Mouse (Mus musculus): ENCODE data around the gene Ankrd63. TPM values are rescaled to one million over a fixed set of nuclear protein-coding genes. Genes with fewer than 3 reads are reported as not detected.

Gene Ankrd63
- polyA plus RNA-seq, 1 experiment = not detected

GRCm38 (mm10) chr2:118685088-118685487 is 18.7 kb downstream of the Ankrd63 start:
- Histone ChIP-seq H3K4me3 (ENCODE audit: insufficient read depth, low read depth, low read length) (no peak overlapping the region), H3K4me1 (ENCODE audit: control insufficient read depth, insufficient read depth, low read length) (peaks cover 11% of the 10 kb centered on the region; the same call in 1 of the 2 replicates), H3K27ac (ENCODE audit: insufficient read depth, low read depth, low read length) (no peak overlapping the region)
- TF ChIP-seq CTCF (IDR thresholded peaks at IDR 0.05; ENCODE audit: insufficient read depth, low read depth, low read length) = no peak
- no peak for TF ChIP-seq POLR2A (IDR thresholded peaks at IDR 0.05; ENCODE audit: insufficient read depth, low read depth, low read length)
- WGBS = 59% methylated on average over 4 of the region's 4 CpGs

DNA sequence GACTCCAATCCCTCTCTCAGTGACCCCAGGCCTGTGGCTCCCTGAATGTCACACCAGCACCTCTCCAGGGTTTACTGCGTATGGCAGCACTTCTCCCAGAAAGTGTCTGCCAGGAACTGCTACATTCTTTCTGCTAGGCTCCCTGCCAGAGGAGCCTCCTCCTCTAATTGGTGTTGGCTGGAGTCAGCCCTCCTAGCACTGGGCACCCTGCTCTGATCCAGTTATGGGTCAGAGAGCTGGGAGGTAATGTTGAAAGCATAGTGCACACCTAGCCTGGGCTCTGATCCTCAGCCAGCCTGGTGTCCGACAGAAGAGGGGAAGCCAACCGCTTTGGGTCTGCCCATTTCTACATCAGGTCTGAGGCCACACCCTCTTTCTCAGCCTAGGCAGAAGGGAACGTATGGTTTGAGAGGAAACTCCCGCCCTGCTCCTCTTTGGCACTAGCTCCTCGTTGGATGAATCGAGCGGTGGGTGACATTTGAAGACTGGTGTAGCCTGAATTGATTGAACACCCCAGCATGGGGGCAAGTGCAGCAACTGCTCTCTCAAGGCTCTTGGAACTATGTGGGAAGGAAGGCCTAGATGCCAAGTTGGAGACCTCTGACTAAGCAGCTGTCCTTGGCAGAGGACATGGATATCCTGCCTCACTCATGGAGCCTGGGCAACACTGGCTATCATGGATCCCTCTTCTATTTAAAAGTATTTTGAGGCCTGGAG is 21.1 kb downstream of the Ankrd63 start:
- WGBS = 52% methylated on average over 8 of the region's 8 CpGs
- Histone ChIP-seq H3K4me3 (ENCODE audit: insufficient read depth, low read depth, low read length) (no peak overlapping the region), H3K4me1 (ENCODE audit: control insufficient read depth, insufficient read depth, low read length) (peaks cover 14% of the 10 kb centered on the region), H3K27ac (ENCODE audit: insufficient read depth, low read depth, low read length) (no peak overlapping the region)
- TF ChIP-seq POLR2A (IDR thresholded peaks at IDR 0.05; ENCODE audit: insufficient read depth, low read depth, low read length) = no peak

DNA sequence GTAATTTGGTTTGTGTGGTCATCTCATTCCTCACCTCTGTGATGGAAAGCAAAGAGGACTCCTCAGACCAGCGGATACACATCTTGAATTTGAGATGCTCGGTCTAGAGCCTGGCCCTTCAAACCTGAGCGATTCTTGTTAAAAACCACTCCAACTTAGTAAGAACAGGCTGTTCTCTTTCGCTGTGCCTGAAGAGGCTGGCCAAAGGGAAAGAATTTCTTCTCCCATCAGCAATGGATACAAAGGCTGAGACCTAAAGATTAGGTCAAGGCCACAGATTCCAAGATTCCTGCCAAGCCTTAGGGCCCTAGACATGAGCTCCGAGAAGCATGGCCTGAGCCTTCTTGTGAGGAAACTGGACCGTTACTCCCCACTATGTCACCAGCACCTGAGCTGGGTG is 22.8 kb downstream of the Ankrd63 start:
- 97% methylated on average over 6 of the region's 6 CpGs for WGBS
- peaks cover 23% of the 10 kb centered on the region for H3K4me1 ChIP-seq (ENCODE audit: control insufficient read depth, insufficient read depth, low read length)
- TF ChIP-seq POLR2A (IDR thresholded peaks at IDR 0.05; ENCODE audit: insufficient read depth, low read depth, low read length) (no peak), CTCF (IDR thresholded peaks at IDR 0.05; ENCODE audit: insufficient read depth, low read depth, low read length) (no peak)
- H3K27ac ChIP-seq (ENCODE audit: insufficient read depth, low read depth, low read length) = no peak overlapping the region
- H3K4me3 ChIP-seq (ENCODE audit: insufficient read depth, low read depth, low read length) = no peak overlapping the region

DNA sequence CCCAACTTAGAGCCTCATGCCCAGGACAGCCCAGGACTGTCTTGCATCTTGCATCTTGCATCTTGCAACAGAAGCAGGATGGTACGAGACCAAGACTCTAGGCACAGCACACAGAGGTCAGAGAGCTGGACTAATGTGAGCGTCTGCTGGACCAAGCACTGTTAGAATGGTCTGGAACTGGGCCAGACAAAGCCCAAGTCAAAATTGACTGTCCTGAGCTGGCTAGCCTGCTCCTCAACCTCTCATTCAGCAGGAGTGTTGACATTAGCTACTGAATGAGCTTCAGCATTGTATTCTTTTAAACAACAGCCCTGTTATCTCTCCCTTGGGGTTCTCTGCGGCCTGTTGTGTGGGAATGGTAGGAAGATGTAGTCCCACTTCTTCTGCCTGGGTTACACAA is 24.2 kb downstream of the Ankrd63 start:
- Histone ChIP-seq H3K4me1 (ENCODE audit: control insufficient read depth, insufficient read depth, low read length) (peaks cover 28% of the 10 kb centered on the region), H3K27ac (ENCODE audit: insufficient read depth, low read depth, low read length) (no peak overlapping the region), H3K4me3 (ENCODE audit: insufficient read depth, low read depth, low read length) (no peak overlapping the region)
- WGBS = 91% methylated on average over 3 of the region's 3 CpGs
- no peak for TF ChIP-seq POLR2A (IDR thresholded peaks at IDR 0.05; ENCODE audit: insufficient read depth, low read depth, low read length)
- no peak for TF ChIP-seq CTCF (IDR thresholded peaks at IDR 0.05; ENCODE audit: insufficient read depth, low read depth, low read length)

DNA sequence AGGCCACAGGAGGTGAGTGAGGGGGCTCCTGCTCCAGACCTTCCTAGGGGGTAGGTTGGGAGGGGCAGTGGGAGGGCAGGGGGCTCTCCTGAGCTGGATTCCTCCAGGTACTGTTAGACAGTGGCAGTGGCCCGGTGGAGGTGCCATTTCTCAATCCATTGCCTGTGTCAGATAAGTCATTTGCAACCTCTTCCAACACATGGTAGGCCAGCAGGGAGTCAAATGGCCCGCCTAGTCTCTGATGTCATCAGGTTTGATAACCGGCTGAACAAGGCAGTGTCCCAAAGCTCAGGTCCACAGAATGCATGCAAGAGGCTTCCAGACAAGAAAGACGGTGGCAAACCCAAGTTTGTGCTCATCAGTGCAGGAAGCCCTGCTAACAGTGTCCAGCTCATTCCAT is 25.9 kb downstream of the Ankrd63 start:
- H3K4me1 ChIP-seq (ENCODE audit: control insufficient read depth, insufficient read depth, low read length) = peaks cover 30% of the 10 kb centered on the region
- H3K4me3 ChIP-seq (ENCODE audit: insufficient read depth, low read depth, low read length) = peak overlapping the region; percentile 54; the same call in 1 of the 2 replicates
- H3K27ac ChIP-seq (ENCODE audit: insufficient read depth, low read depth, low read length) = no peak overlapping the region
- WGBS = 60% methylated on average over 4 of the region's 4 CpGs
- TF ChIP-seq POLR2A (IDR thresholded peaks at IDR 0.05; ENCODE audit: insufficient read depth, low read depth, low read length) (no peak), CTCF (IDR thresholded peaks at IDR 0.05; ENCODE audit: insufficient read depth, low read depth, low read length) (no peak)

DNA sequence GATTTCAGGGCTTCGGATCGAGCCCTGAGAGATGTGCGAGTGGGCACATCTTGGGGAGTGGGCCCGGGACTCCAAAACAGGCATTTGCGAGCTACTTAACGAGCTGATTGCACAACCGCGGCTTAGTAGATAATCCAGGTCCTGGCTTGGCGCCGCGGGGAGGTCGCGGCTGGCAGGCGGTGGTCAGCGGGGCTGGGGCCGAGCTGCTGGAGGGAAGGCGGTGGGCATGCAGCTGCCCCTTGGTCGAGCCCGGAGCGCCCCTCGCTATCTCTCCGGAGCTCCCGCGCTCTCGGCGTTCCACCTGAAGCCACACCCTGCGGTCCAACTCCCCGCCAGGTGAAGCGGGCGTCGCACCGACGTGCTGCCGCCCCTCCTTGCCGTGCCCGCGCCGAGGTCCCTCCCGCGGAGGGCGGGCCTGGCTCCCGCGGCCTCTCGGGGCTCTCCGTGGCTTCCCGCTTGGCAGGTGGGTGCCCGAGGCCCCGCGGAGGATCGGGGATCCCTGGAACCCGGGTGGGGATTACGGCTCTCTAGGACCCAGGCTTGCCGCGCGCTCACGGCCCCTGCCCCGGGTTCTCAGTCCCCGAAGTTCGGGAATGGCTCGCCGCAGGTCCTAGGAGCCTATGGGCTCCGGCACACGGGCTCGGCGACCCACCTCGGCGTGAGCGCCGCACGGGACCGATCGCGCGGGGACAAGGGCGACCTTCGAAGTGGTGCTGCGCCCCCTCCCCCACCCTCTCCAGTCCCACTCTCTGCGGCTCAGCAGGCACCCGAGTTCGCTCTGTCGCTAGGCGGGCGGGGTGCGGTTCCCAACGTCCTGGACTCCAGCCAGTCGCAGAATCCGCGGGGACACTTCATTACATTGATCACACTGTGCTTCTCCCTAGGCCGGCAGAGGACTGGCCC is 26.7 kb downstream of the Ankrd63 start:
- H3K4me3 ChIP-seq (ENCODE audit: insufficient read depth, low read depth, low read length) = peak overlapping the region; percentile 54
- peaks cover 25% of the 10 kb centered on the region for H3K4me1 ChIP-seq (ENCODE audit: control insufficient read depth, insufficient read depth, low read length)
- TF ChIP-seq POLR2A (IDR thresholded peaks at IDR 0.05; ENCODE audit: insufficient read depth, low read depth, low read length) (0 out of 2 replicates have a peak, but pooled peaks have one; percentile 21), CTCF (IDR thresholded peaks at IDR 0.05; ENCODE audit: insufficient read depth, low read depth, low read length) (no peak)
- H3K27ac ChIP-seq (ENCODE audit: insufficient read depth, low read depth, low read length) = no peak overlapping the region
- WGBS = 4% methylated on average over 89 of the region's 89 CpGs

DNA sequence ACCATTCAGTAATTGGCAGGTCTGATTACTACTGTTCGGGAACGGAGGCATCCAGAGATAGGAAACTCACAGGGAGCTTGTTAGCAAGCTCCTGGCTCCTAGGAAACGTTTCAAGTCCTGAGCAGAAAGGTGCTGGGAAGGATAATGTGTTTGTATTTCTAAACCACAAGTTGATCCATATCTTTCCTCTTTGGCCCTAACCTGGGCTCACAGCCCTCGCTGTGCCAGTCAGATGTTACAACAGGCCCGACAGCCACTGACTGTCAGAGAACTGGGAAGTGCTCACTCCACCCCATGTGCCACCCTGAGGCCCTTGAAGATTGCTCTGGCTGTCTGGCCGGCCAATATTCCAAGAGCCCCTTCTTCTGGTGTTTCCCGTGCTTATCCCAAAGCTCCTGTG is 29.3 kb downstream of the Ankrd63 start:
- 49% methylated on average over 7 of the region's 7 CpGs for WGBS
- no peak for TF ChIP-seq POLR2A (IDR thresholded peaks at IDR 0.05; ENCODE audit: insufficient read depth, low read depth, low read length)
- TF ChIP-seq CTCF (IDR thresholded peaks at IDR 0.05; ENCODE audit: insufficient read depth, low read depth, low read length) = no peak
- peaks cover 25% of the 10 kb centered on the region for H3K4me1 ChIP-seq (ENCODE audit: control insufficient read depth, insufficient read depth, low read length)
- H3K4me3 ChIP-seq (ENCODE audit: insufficient read depth, low read depth, low read length) = no peak overlapping the region
- H3K27ac ChIP-seq (ENCODE audit: insufficient read depth, low read depth, low read length) = no peak overlapping the region

DNA sequence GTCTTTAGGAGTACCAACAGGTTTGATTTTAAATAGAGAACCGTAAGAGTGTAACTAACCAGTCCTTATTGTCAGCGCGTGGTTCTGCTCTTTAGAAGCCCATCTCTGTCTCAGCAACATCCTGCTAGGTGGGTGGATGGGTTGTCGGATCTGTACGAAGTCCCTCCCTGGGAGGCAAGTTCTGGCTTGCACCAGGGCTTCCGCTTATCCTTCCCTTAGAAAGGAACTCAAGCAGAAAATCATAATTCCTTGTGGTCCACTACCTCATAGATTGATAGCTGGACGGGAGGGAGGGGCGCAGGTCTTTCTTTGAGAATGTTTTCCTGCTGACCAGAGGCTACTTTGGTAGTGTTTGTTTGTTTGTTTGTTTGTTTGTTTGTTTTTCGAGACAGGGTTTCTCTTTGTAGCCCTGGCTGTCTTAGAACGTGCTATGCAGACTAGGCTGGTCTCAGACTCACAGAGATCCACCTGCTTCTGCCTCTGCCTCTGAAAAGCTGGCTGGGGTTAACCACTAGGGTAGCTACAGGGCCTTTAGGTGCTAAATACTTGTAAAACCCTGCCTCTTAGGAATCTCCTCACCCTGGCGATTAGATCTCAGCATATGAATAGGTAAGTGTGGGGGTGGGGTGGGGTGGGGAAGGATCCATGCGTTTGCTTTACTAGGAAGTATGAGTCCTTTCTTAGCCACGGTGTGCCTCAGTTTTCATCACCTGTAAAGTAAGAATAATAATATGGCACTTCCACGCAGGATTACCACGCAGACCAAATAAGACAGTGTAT is 29.9 kb downstream of the Ankrd63 start:
- peaks cover 25% of the 10 kb centered on the region for H3K4me1 ChIP-seq (ENCODE audit: control insufficient read depth, insufficient read depth, low read length)
- WGBS = 40% methylated on average over 15 of the region's 15 CpGs
- TF ChIP-seq CTCF (IDR thresholded peaks at IDR 0.05; ENCODE audit: insufficient read depth, low read depth, low read length) (no peak), POLR2A (IDR thresholded peaks at IDR 0.05; ENCODE audit: insufficient read depth, low read depth, low read length) (no peak)
- no peak overlapping the region for H3K27ac ChIP-seq (ENCODE audit: insufficient read depth, low read depth, low read length)
- no peak overlapping the region for H3K4me3 ChIP-seq (ENCODE audit: insufficient read depth, low read depth, low read length)
